Comparison of ENCODE assay signal across 12 mouse cellular contexts in genomic region chr2:84783840-84784566, GRCm38 (mm10). TPM values are rescaled to one million over a fixed set of nuclear protein-coding genes. Genes with fewer than 3 reads are reported as not detected.
DNase-seq lines count a peak whose midpoint lies in the region; ATAC-seq and TF ChIP-seq lines count a peak whose summit lies in the region.
"Had no signal": no experiment of that assay in that cellular context is flagged by ENCODE, and none has a peak within 500 bp of the region (broad histone marks: within the 10 kb centered on the region; RNA-seq: fewer than 3 reads in every experiment).

No protein-coding gene starts in this region.

- no peak for TF ChIP-seq POLR2A in kidney, adult 2 months (IDR thresholded peaks at IDR 0.05; ENCODE audit: low read depth, low read length)

- peak; percentile 21 for DNase-seq in kidney, adult 2 months
- no peak for DNase-seq in kidney, adult 8-10 months
- peak; percentile 33 for DNase-seq in brain, adult 2 months (ENCODE audit: low read depth, low spot score)
- peak; percentile 67 for DNase-seq in heart, postnatal 0 days (ENCODE audit: low spot score)
- DNase-seq in lung, postnatal 36 days: peak; percentile 40
- DNase-seq in frontal cortex, postnatal 14 days (ENCODE audit: low spot score in 2 of 2): no peak
- DNase-seq in thymus, postnatal 36 days: no peak
- DNase-seq: liver, embryonic 13.5 days had no signal

- no peak for TF ChIP-seq CTCF in kidney, adult 2 months (conservative IDR thresholded peaks at IDR 0.05; ENCODE audit: insufficient read depth, insufficient read length, low read depth, low read length)
- TF ChIP-seq CTCF in heart, postnatal 0 days (IDR thresholded peaks at IDR 0.05; ENCODE audit: low read depth): no peak

- WGBS in kidney, adult 2 months: 68% methylated on average over 3 of the region's 3 CpGs
- 45% methylated on average over 3 of the region's 3 CpGs for WGBS in heart, postnatal 0 days
- 81% methylated on average over 3 of the region's 3 CpGs for WGBS in midbrain, embryonic 13.5 days

- H3K27me3 ChIP-seq in kidney, adult 2 months (replicated peaks; ENCODE audit: control insufficient read depth, insufficient read depth, low read length): no peaks in the 10 kb centered on the region
- no peaks in the 10 kb centered on the region for H3K27me3 ChIP-seq in heart, postnatal 0 days (ENCODE audit: control insufficient read depth, insufficient read depth, low read length)
- no peaks in the 10 kb centered on the region for H3K27me3 ChIP-seq in midbrain, embryonic 13.5 days

- 0 out of 2 replicates have a peak, but pooled peaks have one; percentile 40 for TF ChIP-seq EP300 in heart, postnatal 0 days (IDR thresholded peaks at IDR 0.05; ENCODE audit: low read depth)

- H3K4me3 ChIP-seq in kidney, adult 2 months (ENCODE audit: insufficient read depth, low read depth, low read length): no peak overlapping the region
- H3K4me3 ChIP-seq in heart, postnatal 0 days (ENCODE audit: low read depth, low read length): no peak overlapping the region
- H3K4me3 ChIP-seq in midbrain, embryonic 13.5 days (replicated peaks): no peak overlapping the region
- H3K4me3 ChIP-seq: forebrain, embryonic 10.5 days; liver, embryonic 13.5 days had no signal

- ATAC-seq in heart, postnatal 0 days (ENCODE audit: insufficient read depth, low read depth): peak; percentile 72
- ATAC-seq in midbrain, embryonic 13.5 days: no peak

- no peaks in the 10 kb centered on the region for H3K4me1 ChIP-seq in kidney, adult 2 months (ENCODE audit: control insufficient read depth, insufficient read depth, low read length)
- H3K4me1 ChIP-seq in heart, postnatal 0 days (ENCODE audit: control insufficient read depth, insufficient read depth): peaks cover 22% of the 10 kb centered on the region; the same call in 1 of the 2 replicates
- H3K4me1 ChIP-seq in midbrain, embryonic 13.5 days (replicated peaks): no peaks in the 10 kb centered on the region

- H3K36me3 ChIP-seq in kidney, adult 2 months (ENCODE audit: control insufficient read depth, insufficient read depth, low read length): no peaks in the 10 kb centered on the region
- no peaks in the 10 kb centered on the region for H3K36me3 ChIP-seq in heart, postnatal 0 days (replicated peaks; ENCODE audit: control insufficient read depth, insufficient read depth, low read length)
- H3K36me3 ChIP-seq in midbrain, embryonic 13.5 days: no peaks in the 10 kb centered on the region
- H3K36me3 ChIP-seq: forebrain, embryonic 10.5 days; liver, embryonic 13.5 days had no signal

- no peak overlapping the region for H3K9ac ChIP-seq in heart, postnatal 0 days (replicated peaks; ENCODE audit: low read depth, low read length)
- no peak overlapping the region for H3K9ac ChIP-seq in midbrain, embryonic 13.5 days (replicated peaks)
- H3K9ac ChIP-seq: liver, embryonic 13.5 days had no signal

- H3K27ac ChIP-seq in kidney, adult 2 months (ENCODE audit: insufficient read depth, low read depth, low read length): peak overlapping the region; percentile 31; the same call in 1 of the 2 replicates
- H3K27ac ChIP-seq in heart, postnatal 0 days (ENCODE audit: low read depth): peak overlapping the region; percentile 48
- no peak overlapping the region for H3K27ac ChIP-seq in midbrain, embryonic 13.5 days
- H3K27ac ChIP-seq: forebrain, embryonic 10.5 days; liver, embryonic 13.5 days had no signal

- no peak overlapping the region for H3K4me2 ChIP-seq in heart, postnatal 0 days (ENCODE audit: low read depth, low read length)
- H3K4me2 ChIP-seq in midbrain, embryonic 13.5 days (replicated peaks): no peak overlapping the region
- H3K4me2 ChIP-seq: liver, embryonic 13.5 days had no signal

- H3K9me3 ChIP-seq in heart, postnatal 0 days (replicated peaks; ENCODE audit: control insufficient read depth, low read length): no peaks in the 10 kb centered on the region
- H3K9me3 ChIP-seq in midbrain, embryonic 13.5 days: no peaks in the 10 kb centered on the region
- H3K9me3 ChIP-seq: forebrain, embryonic 10.5 days; liver, embryonic 13.5 days had no signal

RNA-seq across cellular contexts. Expression of gene Serping1, which starts 8.8 kb away (rescaled TPM):
- polyA plus RNA-seq in kidney, adult 2 months (2012; rRNA removed): 232 and 288 TPM in 2 replicates
- total RNA-seq in heart, postnatal 0 days (2014; rRNA removed; ENCODE audit: low replicate concordance): 26.3 and 31.2 TPM in 2 replicates
- 37.1 and 38.8 TPM in 2 replicates for polyA plus RNA-seq in heart, postnatal 0 days (2015; fragmentation: Nextera tagmentation; extraction: Ambion mirVana)
- 32.6 and 33.1 TPM in 2 replicates for polyA plus RNA-seq in midbrain, embryonic 13.5 days (2015; fragmentation: Nextera tagmentation; extraction: Ambion mirVana)
- total RNA-seq: granulocyte monocyte progenitor cell, adult 5-6 weeks had no signal

RNA-seq across cellular contexts. Expression of gene Ube2l6, which starts 14.6 kb away (rescaled TPM):
- 18.1 and 24.1 TPM in 2 replicates for polyA plus RNA-seq in kidney, adult 2 months (2012; rRNA removed)
- total RNA-seq in heart, postnatal 0 days (2014; rRNA removed; ENCODE audit: low replicate concordance): 40.0 and 47.0 TPM in 2 replicates
- 29.8 and 36.9 TPM in 2 replicates for polyA plus RNA-seq in heart, postnatal 0 days (2015; fragmentation: Nextera tagmentation; extraction: Ambion mirVana)
- polyA plus RNA-seq in midbrain, embryonic 13.5 days (2015; fragmentation: Nextera tagmentation; extraction: Ambion mirVana): 15.6 and 16.6 TPM in 2 replicates

RNA-seq across cellular contexts. Expression of gene Smtnl1, which starts 38.4 kb away (rescaled TPM):
- polyA plus RNA-seq in kidney, adult 2 months (2012; rRNA removed): 2.6 TPM in 1 of 2 replicates, not detected in the other
- not detected in 2 replicates for total RNA-seq in heart, postnatal 0 days (2014; rRNA removed; ENCODE audit: low replicate concordance)
- polyA plus RNA-seq in heart, postnatal 0 days (2015; fragmentation: Nextera tagmentation; extraction: Ambion mirVana): 0.07 and 0.12 TPM in 2 replicates
- not detected in 2 replicates for polyA plus RNA-seq in midbrain, embryonic 13.5 days (2015; fragmentation: Nextera tagmentation; extraction: Ambion mirVana)
- total RNA-seq: granulocyte monocyte progenitor cell, adult 5-6 weeks; layer of hippocampus, postnatal 25 days had no signal
- polyA plus RNA-seq: forebrain, embryonic 10.5 days had no signal

RNA-seq across cellular contexts. Expression of gene Gm19426, which starts 40.5 kb away (rescaled TPM):
- 2.0 TPM in 2 replicates for polyA plus RNA-seq in kidney, adult 2 months (2012; rRNA removed)
- total RNA-seq in heart, postnatal 0 days (2014; rRNA removed; ENCODE audit: low replicate concordance): 4.3 TPM in 1 of 2 replicates, not detected in the other
- 3.0 and 3.1 TPM in 2 replicates for polyA plus RNA-seq in heart, postnatal 0 days (2015; fragmentation: Nextera tagmentation; extraction: Ambion mirVana)
- polyA plus RNA-seq in midbrain, embryonic 13.5 days (2015; fragmentation: Nextera tagmentation; extraction: Ambion mirVana): 7.9 and 8.1 TPM in 2 replicates
- total RNA-seq: granulocyte monocyte progenitor cell, adult 5-6 weeks had no signal

RNA-seq across cellular contexts. Expression of gene Timm10, which starts 42.8 kb away (rescaled TPM):
- polyA plus RNA-seq in kidney, adult 2 months (2012; rRNA removed): 62.2 and 90.3 TPM in 2 replicates
- total RNA-seq in heart, postnatal 0 days (2014; rRNA removed; ENCODE audit: low replicate concordance): 117 and 140 TPM in 2 replicates
- polyA plus RNA-seq in heart, postnatal 0 days (2015; fragmentation: Nextera tagmentation; extraction: Ambion mirVana): 129 and 133 TPM in 2 replicates
- polyA plus RNA-seq in midbrain, embryonic 13.5 days (2015; fragmentation: Nextera tagmentation; extraction: Ambion mirVana): 53.6 and 54.5 TPM in 2 replicates

Comparison
In these comparisons a context has a peak if more than half of its experiments do, and no peak if none do; other contexts are left out.
1. DNase-seq: peak in kidney, adult 2 months (single experiment), brain, adult 2 months (single experiment), heart, postnatal 0 days (single experiment) and lung, postnatal 36 days (single experiment); none in kidney, adult 8-10 months (0 of 2), frontal cortex, postnatal 14 days (0 of 2) and thymus, postnatal 36 days (0 of 2).